Mouse (Mus musculus) liver, embryonic 15.5 days (tissue): ENCODE measurements around the gene Olfr1126. TPM values are rescaled to one million over a fixed set of nuclear protein-coding genes. Genes with fewer than 3 reads are reported as not detected.

Source experiments
- polyA plus RNA-seq: library from polyadenylated mRNA; unstranded; fragments of >200 nt; fragmentation: Nextera tagmentation; extraction: Ambion mirVana; gene quantifications from 2 replicates; pipeline ENCODE4 v1.2.1, GENCODE M21; 2015

Gene Olfr1126
- polyA plus RNA-seq, 1 experiment from 2014 or later, result not detected

Other genes starting within 250 kb of the Olfr1126 start
- not detected in 2 replicates for gene Olfr1113, start 245.0 kb upstream of the Olfr1126 start, polyA plus RNA-seq
- gene Olfr1115, start 205.9 kb upstream of the Olfr1126 start, polyA plus RNA-seq, result not detected in 2 replicates
- not detected in 2 replicates for gene Olfr1116, start 186.4 kb upstream of the Olfr1126 start, polyA plus RNA-seq
- not detected in 2 replicates for gene Olfr1118, start 146.4 kb upstream of the Olfr1126 start, polyA plus RNA-seq
- not detected in 2 replicates for gene Olfr1120, start 99.1 kb upstream of the Olfr1126 start, polyA plus RNA-seq
- gene Olfr1121, start 84.1 kb upstream of the Olfr1126 start, polyA plus RNA-seq, result not detected in 2 replicates
- gene Olfr1122, start 68.1 kb upstream of the Olfr1126 start, polyA plus RNA-seq, result not detected in 2 replicates
- gene Olfr1123, start 37.3 kb upstream of the Olfr1126 start, polyA plus RNA-seq, result not detected in 2 replicates
- not detected in 2 replicates for gene Olfr1124, start 23.7 kb upstream of the Olfr1126 start, polyA plus RNA-seq
- not detected in 2 replicates for gene Pramel7, start 43.1 kb downstream of the Olfr1126 start, polyA plus RNA-seq
- not detected in 2 replicates for gene Pramel6, start 52.6 kb downstream of the Olfr1126 start, polyA plus RNA-seq
- gene Olfr153, start 77.8 kb downstream of the Olfr1126 start, polyA plus RNA-seq, result not detected in 2 replicates
- not detected in 2 replicates for gene Olfr1128, start 91.6 kb downstream of the Olfr1126 start, polyA plus RNA-seq
- not detected in 2 replicates for gene Olfr1129, start 119.9 kb downstream of the Olfr1126 start, polyA plus RNA-seq
- gene Olfr1130, start 152.2 kb downstream of the Olfr1126 start, polyA plus RNA-seq, result not detected in 2 replicates
- not detected in 2 replicates for gene Olfr1131, start 173.1 kb downstream of the Olfr1126 start, polyA plus RNA-seq
- not detected in 2 replicates for gene Olfr1132, start 183.6 kb downstream of the Olfr1126 start, polyA plus RNA-seq
- not detected in 2 replicates for gene Olfr1133, start 193.4 kb downstream of the Olfr1126 start, polyA plus RNA-seq
- not detected in 2 replicates for gene Olfr1134, start 204.5 kb downstream of the Olfr1126 start, polyA plus RNA-seq
- not detected in 2 replicates for gene Olfr1135, start 219.7 kb downstream of the Olfr1126 start, polyA plus RNA-seq
- gene Olfr1136, start 240.0 kb downstream of the Olfr1126 start, polyA plus RNA-seq, result not detected in 2 replicates